Mouse (Mus musculus) hindbrain, postnatal 0 days (tissue): Measurements from ENCODE around the gene Asic4. TPM values are rescaled to one million over a fixed set of nuclear protein-coding genes. Genes with fewer than 3 reads are reported as not detected.

Experiments
- ATAC-seq: fragments of 200-750 bp; cut with Nextera tagmentation; 2 replicates; pipeline ENCODE4 v1.8.0; 2017; ENCODE audit warnings: mild to moderate bottlenecking, moderate TSS enrichment, moderate library complexity
- DNase-seq: peaks from one replicate; pipeline ENCODE4 v3.0.0-alpha.2; 2015; ENCODE audit warnings: low spot score
- H3K27ac ChIP-seq: fragments of 300-500 bp; sonication (generic); 2 replicates; pipeline ENCODE4 v1.5.1; 2014; ENCODE audit warnings: mild to moderate bottlenecking
- H3K27me3 ChIP-seq: fragments of 300-500 bp; sonication (generic); 2 replicates; pipeline ENCODE4 v1.6.1; 2014; ENCODE audit warnings: low read length, mixed read lengths; ENCODE audit not compliant: insufficient read depth
- H3K36me3 ChIP-seq: fragments of 300-500 bp; sonication (generic); 2 replicates; pipeline ENCODE4 v1.6.1; 2014; ENCODE audit warnings: low read length, mixed read lengths; ENCODE audit not compliant: insufficient read depth
- H3K4me1 ChIP-seq: fragments of 300-500 bp; sonication (generic); 2 replicates; pipeline ENCODE4 v1.6.1; 2014; ENCODE audit warnings: antibody characterized with exemption, low read length, mixed read lengths; ENCODE audit not compliant: insufficient read depth
- H3K4me2 ChIP-seq: fragments of 300-500 bp; sonication (generic); 2 replicates; pipeline ENCODE4 v1.6.1; 2014; ENCODE audit warnings: low read depth, mild to moderate bottlenecking, low read length, moderate library complexity, mixed read lengths
- H3K4me3 ChIP-seq: fragments of 300-500 bp; sonication (generic); 2 replicates; pipeline ENCODE4 v1.5.1; 2014; ENCODE audit warnings: low read length
- H3K9ac ChIP-seq: fragments of 300-500 bp; sonication (generic); replicated peaks from 2 replicates; pipeline ENCODE4 v1.6.1; 2014; ENCODE audit warnings: mild to moderate bottlenecking, low read length, moderate library complexity, mixed read lengths
- H3K9me3 ChIP-seq: fragments of 300-500 bp; sonication (generic); 2 replicates; pipeline ENCODE4 v1.6.1; 2016; ENCODE audit warnings: low read length, mixed read lengths
- CTCF ChIP-seq: IDR thresholded peaks from 2 replicates; pipeline ENCODE4 v1.5.1; 2016; ENCODE audit warnings: antibody characterized with exemption, control low read depth, low read depth
- WGBS: fragments of 180-500 bp; shearing (Covaris S2); extraction: QIAGEN DNeasy Blood & Tissue Kit; methylation state at CpG from one replicate; pipeline ENCODE4 v1.1.7; 2014; 5-methylcytosine and 5-hydroxymethylcytosine counted together
- polyA plus RNA-seq: library from polyadenylated mRNA; unstranded; fragments of >200 nt; fragmentation: Nextera tagmentation; extraction: Ambion mirVana; gene quantifications from 2 replicates; pipeline ENCODE4 v1.2.1, GENCODE M21; 2015
- total RNA-seq: library from RNA; depleted of rRNA; stranded (reverse); fragments of >200 nt; gene quantifications from 2 replicates; pipeline ENCODE4 v1.2.3, GENCODE M21; 2014; rRNA removed

Asic4 gene
- total and polyA plus RNA-seq, 2 experiments from 2014 or later = 21.0 to 74.1 TPM

- WGBS = 90% methylated on average over 3 of the region's 3 CpGs
- TF ChIP-seq CTCF = no peak
Measured at GRCm38 (mm10) chr1:75512550-75512949, 62.3 kb downstream of the Asic4 start.

GRCm38 (mm10) chr1:75516703-75517380, 66.6 kb downstream of the Asic4 start:
- no peaks in the 10 kb centered on the region for H3K36me3 ChIP-seq
- H3K9ac ChIP-seq = no peak overlapping the region
- no peak overlapping the region for H3K4me3 ChIP-seq
- no peak for DNase-seq
- TF ChIP-seq CTCF = no peak
- H3K27ac ChIP-seq = no peak overlapping the region
- no peak for ATAC-seq
- H3K27me3 ChIP-seq = no peaks in the 10 kb centered on the region
- H3K4me2 ChIP-seq = no peak overlapping the region
- no peaks in the 10 kb centered on the region for H3K9me3 ChIP-seq
- WGBS = 82% methylated on average over 15 of the region's 15 CpGs
- H3K4me1 ChIP-seq = no peaks in the 10 kb centered on the region; the same call in 1 of the 2 replicates

More at GRCm38 (mm10) chr1:75512550-75512949, 62.3 kb downstream of the Asic4 start:
- H3K9me3 ChIP-seq = no peaks in the 10 kb centered on the region
- H3K4me1 ChIP-seq = no peaks in the 10 kb centered on the region
- H3K36me3 ChIP-seq = no peaks in the 10 kb centered on the region
- DNase-seq (no peak), ATAC-seq (no peak)
- H3K27ac ChIP-seq = no peak overlapping the region
- no peak overlapping the region for H3K9ac ChIP-seq
- no peak overlapping the region for H3K4me2 ChIP-seq
- no peaks in the 10 kb centered on the region for H3K27me3 ChIP-seq
- H3K4me3 ChIP-seq = no peak overlapping the region

GRCm38 (mm10) chr1:75517984-75518383, 67.7 kb downstream of the Asic4 start:
- ATAC-seq = no peak
- peaks cover 3% of the 10 kb centered on the region; the same call in 1 of the 2 replicates for H3K4me1 ChIP-seq
- H3K4me2 ChIP-seq = no peak overlapping the region
- H3K36me3 ChIP-seq = no peaks in the 10 kb centered on the region
- no peak overlapping the region; the same call in 1 of the 2 replicates for H3K27ac ChIP-seq
- no peaks in the 10 kb centered on the region for H3K9me3 ChIP-seq
- TF ChIP-seq CTCF = no peak
- no peak overlapping the region for H3K4me3 ChIP-seq
- 64% methylated on average over 3 of the region's 4 CpGs for WGBS
- DNase-seq = no peak
- no peak overlapping the region for H3K9ac ChIP-seq
- no peaks in the 10 kb centered on the region for H3K27me3 ChIP-seq

- 91% methylated on average over 4 of the region's 4 CpGs for WGBS
- no peaks in the 10 kb centered on the region for H3K9me3 ChIP-seq
- H3K4me1 ChIP-seq = peaks cover 3% of the 10 kb centered on the region; the same call in 1 of the 2 replicates
- no peak overlapping the region; the same call in 1 of the 2 replicates for H3K27ac ChIP-seq
- no peak overlapping the region for H3K4me2 ChIP-seq
- ATAC-seq (no peak), DNase-seq (no peak)
- H3K27me3 ChIP-seq = no peaks in the 10 kb centered on the region
- H3K4me3 ChIP-seq = no peak overlapping the region
- H3K36me3 ChIP-seq = no peaks in the 10 kb centered on the region
- H3K9ac ChIP-seq = no peak overlapping the region
- no peak for TF ChIP-seq CTCF
Measured at GRCm38 (mm10) chr1:75518427-75518826, 68.2 kb downstream of the Asic4 start.

- no peaks in the 10 kb centered on the region for H3K36me3 ChIP-seq
- no peak overlapping the region for H3K4me3 ChIP-seq
- no peak overlapping the region for H3K27ac ChIP-seq
- H3K4me2 ChIP-seq = no peak overlapping the region
- H3K9ac ChIP-seq = no peak overlapping the region
- WGBS = 54% methylated on average over 5 of the region's 5 CpGs
- DNase-seq (no peak), ATAC-seq (no peak)
- H3K4me1 ChIP-seq = peaks cover 3% of the 10 kb centered on the region; the same call in 1 of the 2 replicates
- TF ChIP-seq CTCF = no peak
- no peaks in the 10 kb centered on the region for H3K9me3 ChIP-seq
- no peaks in the 10 kb centered on the region for H3K27me3 ChIP-seq
Measured at GRCm38 (mm10) chr1:75519576-75519975, 69.3 kb downstream of the Asic4 start.

- H3K27ac ChIP-seq = peak within 1 kb of the TSS; percentile 87
- no peak for TF ChIP-seq CTCF
- ATAC-seq (peak; percentile 97), DNase-seq (peak; percentile 97)
- H3K4me1 ChIP-seq = peaks cover 3% of the 10 kb centered on the region; the same call in 1 of the 2 replicates
- H3K27me3 ChIP-seq = no peaks in the 10 kb centered on the region
- peak within 1 kb of the TSS; percentile 40 for H3K9ac ChIP-seq
- peaks cover 7% of the 10 kb centered on the region for H3K36me3 ChIP-seq
- under 1% methylated on average over 46 of the region's 46 CpGs for WGBS
- H3K4me3 ChIP-seq = peak within 1 kb of the TSS; percentile 52
- peak within 1 kb of the TSS; percentile 77 for H3K4me2 ChIP-seq
- no peaks in the 10 kb centered on the region for H3K9me3 ChIP-seq
Measured at GRCm38 (mm10) chr1:75521321-75522031, 71.2 kb downstream of the Asic4 start, which contains the start of gene Stk11ip. Stk11ip (plus strand) TSS chr1:75521529.

Other genes starting within 250 kb of the Asic4 start
- 14.8 and 15.3 TPM in 2 replicates for gene Glb1l, start 239.6 kb upstream of the Asic4 start, total RNA-seq
- 15.5 TPM in 2 replicates for gene Glb1l, start 239.6 kb upstream of the Asic4 start, polyA plus RNA-seq
- gene Stk16, start 239.6 kb upstream of the Asic4 start, total RNA-seq = 84.8 and 105 TPM in 2 replicates
- 103 and 112 TPM in 2 replicates for gene Stk16, start 239.6 kb upstream of the Asic4 start, polyA plus RNA-seq
- 180 and 235 TPM in 2 replicates for gene Tuba4a, start 230.6 kb upstream of the Asic4 start, total RNA-seq
- 155 and 163 TPM in 2 replicates for gene Tuba4a, start 230.6 kb upstream of the Asic4 start, polyA plus RNA-seq
- gene A630095N17Rik, start 218.3 kb upstream of the Asic4 start, total RNA-seq = not detected in 2 replicates
- 0.29 and 0.31 TPM in 2 replicates for gene A630095N17Rik, start 218.3 kb upstream of the Asic4 start, polyA plus RNA-seq
- gene Dnajb2, start 214.0 kb upstream of the Asic4 start, total RNA-seq = 33.3 and 48.0 TPM in 2 replicates
- 62.6 and 64.5 TPM in 2 replicates for gene Dnajb2, start 214.0 kb upstream of the Asic4 start, polyA plus RNA-seq
- gene Ptprn, start 185.9 kb upstream of the Asic4 start, total RNA-seq = 120 and 132 TPM in 2 replicates
- 46.0 and 48.3 TPM in 2 replicates for gene Ptprn, start 185.9 kb upstream of the Asic4 start, polyA plus RNA-seq
- gene Resp18, start 172.0 kb upstream of the Asic4 start, total RNA-seq = 257 and 298 TPM in 2 replicates
- gene Resp18, start 172.0 kb upstream of the Asic4 start, polyA plus RNA-seq = 394 and 396 TPM in 2 replicates
- gene Dnpep, start 132.4 kb upstream of the Asic4 start, total RNA-seq = 143 and 175 TPM in 2 replicates
- 120 and 131 TPM in 2 replicates for gene Dnpep, start 132.4 kb upstream of the Asic4 start, polyA plus RNA-seq
- gene Des, start 90.1 kb upstream of the Asic4 start, total RNA-seq = 2.6 and 6.9 TPM in 2 replicates
- gene Des, start 90.1 kb upstream of the Asic4 start, polyA plus RNA-seq = 1.2 and 1.6 TPM in 2 replicates
- 50.4 and 52.7 TPM in 2 replicates for gene Speg, start 75.1 kb upstream of the Asic4 start, total RNA-seq
- gene Speg, start 75.1 kb upstream of the Asic4 start, polyA plus RNA-seq = 19.2 and 19.9 TPM in 2 replicates
- 88.0 and 96.8 TPM in 2 replicates for gene Gmppa, start 14.5 kb upstream of the Asic4 start, total RNA-seq
- gene Gmppa, start 14.5 kb upstream of the Asic4 start, polyA plus RNA-seq = 59.9 and 63.1 TPM in 2 replicates
- gene Chpf, start 28.9 kb downstream of the Asic4 start, total RNA-seq = 155 and 173 TPM in 2 replicates
- gene Chpf, start 28.9 kb downstream of the Asic4 start, polyA plus RNA-seq = 55.3 and 55.8 TPM in 2 replicates
- gene Tmem198, start 29.1 kb downstream of the Asic4 start, total RNA-seq = 52.7 and 69.3 TPM in 2 replicates
- gene Tmem198, start 29.1 kb downstream of the Asic4 start, polyA plus RNA-seq = 33.9 and 36.4 TPM in 2 replicates
- 52.4 and 62.4 TPM in 2 replicates for gene Obsl1, start 56.0 kb downstream of the Asic4 start, total RNA-seq
- 22.7 and 23.9 TPM in 2 replicates for gene Obsl1, start 56.0 kb downstream of the Asic4 start, polyA plus RNA-seq
- 28.9 and 31.8 TPM in 2 replicates for gene Inha, start 56.6 kb downstream of the Asic4 start, total RNA-seq
- gene Inha, start 56.6 kb downstream of the Asic4 start, polyA plus RNA-seq = 20.3 TPM in 2 replicates
- 27.9 and 46.9 TPM in 2 replicates for gene Stk11ip, start 71.1 kb downstream of the Asic4 start, total RNA-seq
- 13.5 and 14.0 TPM in 2 replicates for gene Stk11ip, start 71.1 kb downstream of the Asic4 start, polyA plus RNA-seq
- 191 and 194 TPM in 2 replicates for gene Slc4a3, start 95.8 kb downstream of the Asic4 start, total RNA-seq
- 90.0 and 96.4 TPM in 2 replicates for gene Slc4a3, start 95.8 kb downstream of the Asic4 start, polyA plus RNA-seq